Mouse (Mus musculus): ENCODE results near the gene Actl11. TPM values are rescaled to one million over a fixed set of nuclear protein-coding genes. Genes with fewer than 3 reads are reported as not detected.

Actl11 gene
- not detected for total RNA-seq (2021)
- long read RNA-seq, experiment 1, result 0 reads
- long read RNA-seq, experiment 2, result 0 reads

- no peak for DNase-seq (ENCODE audit: low spot score in 2 of 2)
These were observed at the start of gene Actl11 for GRCm38 (mm10) chr9:107928169-107928568. TSS of gene Actl11 (plus strand) at chr9:107928469.

DNA sequence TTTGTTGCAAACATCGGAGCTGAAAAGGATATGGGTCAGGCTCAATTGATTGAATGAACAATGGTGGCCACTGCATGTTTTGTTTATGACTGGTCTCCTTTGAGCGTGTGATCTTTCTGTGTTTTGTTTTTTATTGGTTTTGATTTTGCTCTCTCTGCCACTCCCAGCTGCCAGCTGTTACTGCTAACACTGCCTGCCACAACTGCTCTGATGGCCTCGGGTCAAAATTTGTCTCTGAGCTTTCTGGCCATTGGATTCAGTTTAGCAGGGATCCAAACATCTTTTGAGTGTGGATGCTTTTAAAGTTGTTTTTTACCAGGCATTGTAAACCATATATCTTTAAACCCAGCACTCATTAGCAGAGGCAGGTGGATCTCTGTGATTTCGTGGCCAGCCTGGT lies 47.9 kb upstream of the Actl11 start:
- DNase-seq (ENCODE audit: low spot score in 2 of 2), result no peak

DNA sequence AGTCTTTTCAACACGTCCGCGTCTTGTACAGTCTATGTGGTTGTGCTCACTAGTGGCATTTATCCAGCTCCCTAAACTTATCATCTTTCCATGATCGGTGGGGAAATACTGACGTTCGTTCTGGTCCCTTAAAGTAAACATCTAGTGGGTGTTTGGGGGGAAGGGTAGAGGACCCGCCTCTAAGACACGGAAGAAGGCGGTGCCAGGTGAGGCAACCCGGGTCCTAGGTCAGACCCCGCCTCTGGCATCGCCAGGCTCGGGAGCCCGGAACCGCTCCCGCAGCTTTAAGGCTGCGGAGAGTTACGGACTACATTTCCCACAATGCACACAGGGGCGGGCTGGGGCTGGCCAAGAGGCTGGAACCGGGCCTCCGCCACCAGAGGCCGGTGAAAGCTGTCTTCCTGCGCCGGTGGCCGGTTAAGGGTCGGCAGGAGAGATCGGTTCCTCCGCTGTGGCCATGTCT lies 40.4 kb upstream of the Actl11 start, which contains the start of gene Mon1a:
TSS of gene Mon1a (plus strand) at position 348 of the 463 bp plus-strand sequence.
- DNase-seq (ENCODE audit: low spot score in 2 of 2), result peak; percentile 81

DNA sequence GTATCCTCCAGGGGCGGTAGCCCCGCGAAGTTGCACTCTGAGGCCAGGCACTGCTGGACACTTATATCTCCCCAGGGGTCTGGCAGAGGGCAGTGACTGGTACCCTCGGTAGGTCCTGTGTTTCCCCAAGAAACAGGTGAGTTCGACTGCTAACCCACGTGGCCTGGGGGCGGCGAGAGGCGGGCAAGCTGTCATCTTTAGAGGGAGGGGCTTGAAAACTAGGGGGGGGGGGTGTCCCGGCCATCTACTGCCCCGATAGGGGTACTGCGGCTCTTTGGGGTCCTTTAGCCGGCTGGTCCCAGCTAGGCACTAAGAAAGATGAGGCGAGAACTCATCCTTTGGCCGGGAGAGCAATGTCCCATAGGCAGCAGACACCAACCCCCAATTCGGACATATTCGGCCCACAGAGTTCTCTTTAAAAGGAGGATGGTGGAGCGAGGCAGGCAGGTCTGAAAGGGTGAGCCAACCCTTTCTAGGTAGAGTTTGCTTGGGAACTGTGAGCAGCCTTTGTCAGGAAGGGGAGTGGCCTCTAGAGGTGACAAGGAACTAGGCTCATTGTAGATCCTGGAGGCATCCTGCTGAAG lies 39.9 kb upstream of the Actl11 start:
- DNase-seq (ENCODE audit: low spot score in 2 of 2), result no peak

- DNase-seq (ENCODE audit: low spot score in 2 of 2), result no peak
These were observed 38.0 kb upstream of the Actl11 start for GRCm38 (mm10) chr9:107890260-107890659.

- no peak for DNase-seq (ENCODE audit: low spot score in 2 of 2)
These were observed 37.2 kb upstream of the Actl11 start for GRCm38 (mm10) chr9:107891023-107891422.

GRCm38 (mm10) chr9:107898563-107898962 lies 29.7 kb upstream of the Actl11 start:
- DNase-seq (ENCODE audit: low spot score in 2 of 2), result no peak

- DNase-seq (ENCODE audit: low spot score in 2 of 2), result no peak
These were observed 28.4 kb upstream of the Actl11 start for GRCm38 (mm10) chr9:107899855-107900254.

GRCm38 (mm10) chr9:107900840-107901626 lies 27.2 kb upstream of the Actl11 start:
- peak; percentile 45 to 59 for DNase-seq (ENCODE audit: low spot score in 2 of 2)

- DNase-seq (ENCODE audit: low spot score in 2 of 2), result no peak
These were observed 26.7 kb upstream of the Actl11 start for GRCm38 (mm10) chr9:107901627-107901914.

GRCm38 (mm10) chr9:107904726-107905125 lies 23.5 kb upstream of the Actl11 start:
- peak; percentile 85 to 90 for DNase-seq (ENCODE audit: low spot score in 2 of 2)

- peak; percentile 69 to 77 for DNase-seq (ENCODE audit: low spot score in 2 of 2)
These were observed 21.9 kb upstream of the Actl11 start, which contains the start of gene Mst1r for GRCm38 (mm10) chr9:107906252-107906966. TSS of gene Mst1r (plus strand) at chr9:107906873.

GRCm38 (mm10) chr9:107906967-107907800 lies 21.1 kb upstream of the Actl11 start:
- DNase-seq (ENCODE audit: low spot score in 2 of 2), result peak in 1 of 2 experiments; percentile 32

- no peak for DNase-seq (ENCODE audit: low spot score in 2 of 2)
These were observed 20.5 kb upstream of the Actl11 start for GRCm38 (mm10) chr9:107907801-107908120.

GRCm38 (mm10) chr9:107908410-107909158 lies 19.7 kb upstream of the Actl11 start:
- peak in 1 of 2 experiments; percentile 42 for DNase-seq (ENCODE audit: low spot score in 2 of 2)

DNA sequence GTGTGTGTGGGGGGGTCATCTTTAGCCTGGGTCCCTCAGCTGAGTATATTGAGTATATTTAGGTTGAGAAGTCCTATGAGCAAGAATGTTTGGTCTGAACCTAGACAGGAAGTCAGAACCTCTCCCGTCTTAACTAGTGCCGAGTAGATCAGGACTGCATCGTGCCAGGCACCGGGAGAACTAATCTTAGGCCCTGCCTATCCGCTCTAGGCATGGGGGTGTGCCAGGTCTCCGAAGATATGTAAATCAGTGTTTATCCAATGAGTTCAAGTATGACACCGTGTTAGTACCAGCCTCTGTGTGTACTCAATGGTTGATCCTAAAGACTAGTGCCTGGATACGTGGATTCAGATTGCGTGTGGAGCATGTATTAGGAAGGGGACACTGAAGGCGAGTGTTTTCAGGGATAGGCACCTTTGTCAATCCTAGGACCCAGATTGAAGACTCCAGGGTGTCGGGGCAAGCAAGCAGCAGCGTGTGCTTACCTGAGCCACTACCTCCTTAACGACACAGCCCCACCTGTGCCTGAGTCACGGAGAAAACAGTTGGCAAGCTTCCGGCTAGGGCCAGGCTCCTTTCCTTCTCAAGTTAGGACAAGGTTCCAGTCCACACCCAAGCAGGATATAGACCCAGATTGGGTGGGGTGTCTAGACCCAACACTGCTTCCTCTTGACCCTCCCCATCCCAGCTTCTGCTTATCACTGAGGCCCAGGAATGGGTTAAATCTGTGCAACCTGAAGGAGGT lies 18.1 kb upstream of the Actl11 start:
- no peak for DNase-seq (ENCODE audit: low spot score in 2 of 2)

DNA sequence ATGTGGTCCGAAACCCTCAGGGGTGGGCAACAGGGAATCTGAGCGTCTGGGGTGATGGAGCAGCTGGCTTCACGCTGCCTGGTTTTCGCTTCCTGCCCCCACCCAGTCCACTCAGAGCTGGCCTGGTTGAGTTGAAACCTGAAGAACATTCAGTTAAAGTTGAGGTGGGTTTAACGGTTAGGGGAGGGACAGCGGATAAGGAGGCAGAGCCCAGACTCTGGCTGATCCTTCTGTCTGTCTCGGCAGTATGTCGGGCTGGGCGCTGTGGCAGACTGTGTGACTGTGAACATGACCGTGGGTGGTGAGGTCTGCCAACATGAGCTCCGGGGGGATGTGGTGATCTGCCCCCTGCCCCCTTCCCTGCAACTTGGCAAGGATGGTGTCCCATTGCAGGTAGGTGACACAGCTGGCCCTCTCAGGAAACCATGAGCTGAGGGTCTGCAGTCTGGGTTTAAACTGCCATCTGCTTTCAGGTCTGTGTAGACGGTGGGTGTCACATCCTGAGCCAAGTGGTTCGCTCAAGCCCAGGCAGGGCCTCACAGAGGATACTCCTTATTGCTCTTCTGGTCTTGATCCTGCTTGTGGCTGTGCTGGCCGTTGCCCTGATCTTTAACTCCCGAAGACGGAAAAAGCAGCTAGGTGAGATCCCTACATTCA lies 13.4 kb upstream of the Actl11 start:
- no peak for DNase-seq (ENCODE audit: low spot score in 2 of 2)

DNA sequence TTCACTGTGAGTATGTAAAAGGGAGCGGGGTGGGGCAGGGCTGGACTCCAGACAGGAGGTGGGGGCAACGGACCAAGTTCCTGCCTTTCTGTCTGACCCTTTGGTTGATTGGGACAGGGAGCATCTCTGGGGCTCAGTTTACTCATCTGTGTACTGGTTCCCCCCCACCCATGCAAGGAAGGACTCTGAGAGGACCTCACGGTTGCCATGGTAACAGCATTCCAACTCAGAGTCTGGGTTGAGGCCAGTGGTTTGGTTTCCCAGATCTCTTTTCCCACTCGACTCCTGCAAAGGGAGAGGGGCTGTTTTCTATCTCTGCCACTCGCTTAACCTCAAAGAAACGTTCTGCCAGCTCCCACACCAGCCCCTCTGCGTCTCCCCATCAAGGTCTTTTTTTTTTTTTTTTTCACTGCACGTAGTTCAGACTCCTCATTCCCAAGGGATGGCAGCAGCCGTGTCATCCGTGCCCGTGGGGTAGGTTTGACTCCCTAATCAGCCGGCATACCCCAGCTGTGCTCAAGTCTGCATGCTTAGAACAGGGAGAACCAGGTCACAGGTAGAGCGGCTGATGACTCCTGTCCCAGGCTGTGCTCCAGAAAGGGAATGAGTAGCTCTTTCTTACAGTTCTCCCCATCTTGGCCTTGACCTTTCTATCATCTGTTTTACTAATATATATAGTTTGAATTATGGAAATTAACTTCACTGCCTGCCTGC lies 10.2 kb upstream of the Actl11 start:
- no peak for DNase-seq (ENCODE audit: low spot score in 2 of 2)
